Comparison of ENCODE assay signal across 8 mouse cellular contexts in genomic region chr8:11634331-11635011, GRCm38 (mm10). TPM values are rescaled to one million over a fixed set of nuclear protein-coding genes. Genes with fewer than 3 reads are reported as not detected.
DNase-seq lines count a peak whose midpoint lies in the region; ATAC-seq and TF ChIP-seq lines count a peak whose summit lies in the region.

No protein-coding gene starts in this region.

- DNase-seq in heart, embryonic 10.5 days (ENCODE audit: low spot score), result peak; percentile 81
- DNase-seq in heart, adult 18-20 months, result no peak
- DNase-seq in forebrain, embryonic 10.5 days (ENCODE audit: extremely low spot score, low spot score), result no peak
- peak; percentile 27 for DNase-seq in retina, embryonic 14.5 days (ENCODE audit: low spot score)
- no peak for DNase-seq in left cerebral cortex, adult 18-20 months (ENCODE audit: low spot score in 2 of 2)
- DNase-seq in thymus, postnatal 36 days, result no peak

- H3K4me3 ChIP-seq in heart, embryonic 10.5 days, result peak overlapping the region; percentile 93
- H3K4me3 ChIP-seq in E14TG2a.4 (replicated peaks; ENCODE audit: low read length), result peak overlapping the region; percentile 99
- H3K4me3 ChIP-seq in forebrain, embryonic 10.5 days, result peak overlapping the region; percentile 79
- H3K4me3 ChIP-seq in limb, embryonic 12.5 days (replicated peaks), result peak overlapping the region; percentile 93

- peak overlapping the region; percentile 99 for H3K27ac ChIP-seq in heart, embryonic 10.5 days
- peak overlapping the region; percentile 99 for H3K27ac ChIP-seq in forebrain, embryonic 10.5 days
- H3K27ac ChIP-seq in limb, embryonic 12.5 days, result peak overlapping the region; percentile 99

- no peaks in the 10 kb centered on the region for H3K27me3 ChIP-seq in heart, embryonic 10.5 days (ENCODE audit: insufficient read depth, poor library complexity, severe bottlenecking)
- H3K27me3 ChIP-seq in E14TG2a.4 (ENCODE audit: insufficient read depth, low read length), result no peaks in the 10 kb centered on the region
- no peaks in the 10 kb centered on the region for H3K27me3 ChIP-seq in forebrain, embryonic 10.5 days (ENCODE audit: poor library complexity, severe bottlenecking)
- no peaks in the 10 kb centered on the region for H3K27me3 ChIP-seq in limb, embryonic 12.5 days

- WGBS in heart, embryonic 10.5 days, result under 1% methylated on average over 39 of the region's 39 CpGs
- WGBS in forebrain, embryonic 10.5 days, result under 1% methylated on average over 39 of the region's 39 CpGs
- WGBS in limb, embryonic 12.5 days, result under 1% methylated on average over 39 of the region's 39 CpGs

- peaks cover 31% of the 10 kb centered on the region for H3K36me3 ChIP-seq in heart, embryonic 10.5 days
- H3K36me3 ChIP-seq in E14TG2a.4 (ENCODE audit: insufficient read depth, low read length), result peaks cover 57% of the 10 kb centered on the region
- peaks cover 55% of the 10 kb centered on the region for H3K36me3 ChIP-seq in forebrain, embryonic 10.5 days (replicated peaks)
- peaks cover 26% of the 10 kb centered on the region for H3K36me3 ChIP-seq in limb, embryonic 12.5 days

- H3K4me1 ChIP-seq in heart, embryonic 10.5 days, result peaks cover 44% of the 10 kb centered on the region
- peaks cover 70% of the 10 kb centered on the region for H3K4me1 ChIP-seq in E14TG2a.4 (replicated peaks; ENCODE audit: low read depth, low read length)
- H3K4me1 ChIP-seq in forebrain, embryonic 10.5 days, result peaks cover 48% of the 10 kb centered on the region
- H3K4me1 ChIP-seq in limb, embryonic 12.5 days (replicated peaks), result peaks cover 45% of the 10 kb centered on the region

- no peaks in the 10 kb centered on the region for H3K9me3 ChIP-seq in heart, embryonic 10.5 days
- no peaks in the 10 kb centered on the region for H3K9me3 ChIP-seq in E14TG2a.4 (ENCODE audit: low read length)
- no peaks in the 10 kb centered on the region for H3K9me3 ChIP-seq in forebrain, embryonic 10.5 days
- no peaks in the 10 kb centered on the region for H3K9me3 ChIP-seq in limb, embryonic 12.5 days

- no peak for ATAC-seq in limb, embryonic 12.5 days (ENCODE audit: insufficient number of reproducible peaks, insufficient read depth, low FRiP score, low TSS enrichment, low read depth)

- peak overlapping the region; percentile 89 for H3K9ac ChIP-seq in limb, embryonic 12.5 days (replicated peaks)

- H3K4me2 ChIP-seq in limb, embryonic 12.5 days, result peak overlapping the region; percentile 90

- TF ChIP-seq CTCF in E14TG2a.4 (conservative IDR thresholded peaks at IDR 0.05; ENCODE audit: low read length), result no peak

RNA-seq across cellular contexts. Expression of gene Ankrd10, which starts 1.1 kb away (rescaled TPM):
- polyA plus RNA-seq in heart, embryonic 10.5 days (2016; fragmentation: Nextera tagmentation; extraction: Ambion mirVana), result 69.4 and 91.2 TPM in 2 replicates
- total RNA-seq in heart, adult 18-20 months (2021), result 10 to 100 TPM; 19.6 to 19.8 TPM
- 127 and 129 TPM in 2 replicates for polyA plus RNA-seq in forebrain, embryonic 10.5 days (2016; fragmentation: Nextera tagmentation; extraction: Ambion mirVana)
- 151 and 164 TPM in 2 replicates for polyA plus RNA-seq in limb, embryonic 12.5 days (2016; fragmentation: Nextera tagmentation; extraction: Ambion mirVana)
- total RNA-seq in left cerebral cortex, adult 18-20 months (2021), result 10 to 100 TPM; 50.1 to 52.4 TPM

Comparison
In these comparisons a context has a peak if more than half of its experiments do, and no peak if none do; other contexts are left out.
1. DNase-seq: peak in heart, embryonic 10.5 days (single experiment) and retina, embryonic 14.5 days (single experiment); none in heart, adult 18-20 months (0 of 2), forebrain, embryonic 10.5 days (single experiment), left cerebral cortex, adult 18-20 months (0 of 2) and thymus, postnatal 36 days (0 of 2).
2. Peak in every context shown above with its lines, with median percentiles within 50 percentile points of each other: H3K27ac ChIP-seq and H3K4me3 ChIP-seq.